Comparison of ENCODE assay signal across 22 mouse cellular contexts in the genomic region with DNA sequence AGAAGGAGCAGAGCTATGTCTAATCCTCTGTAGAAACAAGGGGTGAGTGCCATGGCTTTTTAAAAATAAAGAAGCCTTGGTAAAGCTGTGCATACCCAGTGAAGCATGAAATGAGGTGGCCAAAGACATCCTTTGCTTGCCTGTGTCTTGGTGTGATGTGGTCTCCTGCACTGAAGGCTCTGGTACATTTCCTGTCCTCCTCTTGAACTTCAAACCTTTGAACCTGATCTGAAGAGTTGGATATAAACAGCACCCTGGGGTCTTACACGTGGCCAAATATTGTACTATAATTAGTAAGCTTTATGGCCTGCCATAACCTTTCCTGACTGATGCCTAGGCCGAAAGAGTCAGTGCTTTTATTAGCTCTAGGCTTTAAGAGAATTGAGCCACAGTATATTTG.
A peak's percentile ranks its signal among the peaks of the same experiment; 100 is the strongest.
DNase-seq lines count a peak whose midpoint lies in the region; ATAC-seq and TF ChIP-seq lines count a peak whose summit lies in the region.
"Had no signal": no experiment of that assay in that cellular context is flagged by ENCODE, and none has a peak within 500 bp of the region (broad histone marks: within the 10 kb centered on the region; RNA-seq: fewer than 3 reads in every experiment).

No protein-coding gene starts in this region.

- no peaks in the 10 kb centered on the region for H3K27me3 ChIP-seq in hindbrain, embryonic 12.5 days
- no peaks in the 10 kb centered on the region for H3K27me3 ChIP-seq in hindbrain, embryonic 10.5 days (ENCODE audit: insufficient read depth, poor library complexity, severe bottlenecking)
- H3K27me3 ChIP-seq in kidney, postnatal 0 days (ENCODE audit: insufficient read depth, low read length), result no peaks in the 10 kb centered on the region
- H3K27me3 ChIP-seq in intestine, embryonic 14.5 days (replicated peaks; ENCODE audit: control insufficient read depth, insufficient read depth, low read length), result no peaks in the 10 kb centered on the region
- no peaks in the 10 kb centered on the region for H3K27me3 ChIP-seq in neural tube, embryonic 12.5 days (replicated peaks)
- H3K27me3 ChIP-seq in liver, embryonic 11.5 days (replicated peaks; ENCODE audit: control insufficient read depth, insufficient read depth, low read length), result no peaks in the 10 kb centered on the region
- H3K27me3 ChIP-seq: heart, embryonic 12.5 days; limb, embryonic 13.5 days; liver, embryonic 15.5 days; midbrain, embryonic 15.5 days had no signal

- no peaks in the 10 kb centered on the region for H3K36me3 ChIP-seq in hindbrain, embryonic 12.5 days
- no peaks in the 10 kb centered on the region for H3K36me3 ChIP-seq in hindbrain, embryonic 10.5 days
- H3K36me3 ChIP-seq in kidney, postnatal 0 days (ENCODE audit: insufficient read depth, low read length), result no peaks in the 10 kb centered on the region
- no peaks in the 10 kb centered on the region for H3K36me3 ChIP-seq in intestine, embryonic 14.5 days (ENCODE audit: control insufficient read depth, insufficient read depth, low read length)
- H3K36me3 ChIP-seq in neural tube, embryonic 12.5 days, result no peaks in the 10 kb centered on the region
- H3K36me3 ChIP-seq in liver, embryonic 11.5 days (ENCODE audit: control insufficient read depth, insufficient read depth, low read length), result no peaks in the 10 kb centered on the region
- H3K36me3 ChIP-seq: heart, embryonic 12.5 days; limb, embryonic 13.5 days; liver, embryonic 15.5 days; midbrain, embryonic 15.5 days had no signal

- H3K4me2 ChIP-seq in hindbrain, embryonic 12.5 days (replicated peaks), result no peak overlapping the region
- no peak overlapping the region for H3K4me2 ChIP-seq in kidney, postnatal 0 days (ENCODE audit: low read length)
- H3K4me2 ChIP-seq in intestine, embryonic 14.5 days (ENCODE audit: low read length), result no peak overlapping the region
- no peak overlapping the region for H3K4me2 ChIP-seq in neural tube, embryonic 12.5 days (replicated peaks)
- H3K4me2 ChIP-seq in liver, embryonic 11.5 days, result no peak overlapping the region
- H3K4me2 ChIP-seq: heart, embryonic 12.5 days; limb, embryonic 13.5 days; liver, embryonic 15.5 days; midbrain, embryonic 15.5 days had no signal

- WGBS in hindbrain, embryonic 12.5 days, result 60% methylated on average over 2 of the region's 2 CpGs
- 56% methylated on average over 2 of the region's 2 CpGs for WGBS in hindbrain, embryonic 10.5 days
- 4% methylated on average over 2 of the region's 2 CpGs for WGBS in kidney, postnatal 0 days
- WGBS in intestine, embryonic 14.5 days, result 12% methylated on average over 2 of the region's 2 CpGs
- WGBS in neural tube, embryonic 12.5 days, result 22% methylated on average over 2 of the region's 2 CpGs
- WGBS in liver, embryonic 11.5 days, result 63% methylated on average over 2 of the region's 2 CpGs

- H3K4me1 ChIP-seq in hindbrain, embryonic 12.5 days, result peaks cover 9% of the 10 kb centered on the region
- peaks cover 13% of the 10 kb centered on the region for H3K4me1 ChIP-seq in hindbrain, embryonic 10.5 days (replicated peaks)
- H3K4me1 ChIP-seq in kidney, postnatal 0 days (replicated peaks; ENCODE audit: insufficient read depth, low read length), result peaks cover 13% of the 10 kb centered on the region
- 0 out of 2 replicates have a peak, but pooled peaks cover 2% of the 10 kb centered on the region for H3K4me1 ChIP-seq in intestine, embryonic 14.5 days (replicated peaks; ENCODE audit: control insufficient read depth, insufficient read depth, low read length)
- H3K4me1 ChIP-seq in neural tube, embryonic 12.5 days, result peaks cover 16% of the 10 kb centered on the region
- no peaks in the 10 kb centered on the region for H3K4me1 ChIP-seq in liver, embryonic 11.5 days (replicated peaks; ENCODE audit: control insufficient read depth, insufficient read depth, low read length)
- H3K4me1 ChIP-seq: liver, embryonic 15.5 days; midbrain, embryonic 15.5 days had no signal

- ATAC-seq in hindbrain, embryonic 12.5 days (ENCODE audit: low FRiP score), result no peak
- 0 out of 2 replicates have a peak, but pooled peaks have one; percentile 21 for ATAC-seq in kidney, postnatal 0 days (replicated peaks; ENCODE audit: low FRiP score, low read depth)
- ATAC-seq in intestine, embryonic 14.5 days (replicated peaks; ENCODE audit: low FRiP score, low TSS enrichment, low read depth), result peak; percentile 66; the same call in 1 of the 2 replicates
- ATAC-seq in neural tube, embryonic 12.5 days (ENCODE audit: low FRiP score, low read depth), result peak; percentile 10; the same call in 1 of the 2 replicates
- no peak for ATAC-seq in frontal cortex, adult (ENCODE audit: low TSS enrichment)
- ATAC-seq in liver, embryonic 11.5 days (replicated peaks; ENCODE audit: low FRiP score), result no peak
- ATAC-seq: forebrain, embryonic 16.5 days; hindbrain, embryonic 16.5 days; midbrain, embryonic 15.5 days had no signal

- DNase-seq in hindbrain, embryonic 10.5 days (ENCODE audit: low spot score), result no peak
- DNase-seq in kidney, postnatal 0 days (ENCODE audit: low spot score), result peak; percentile 49
- no peak for DNase-seq in kidney, postnatal 10 days
- no peak for DNase-seq in intestine, embryonic 14.5 days (ENCODE audit: low spot score)
- no peak for DNase-seq in liver, embryonic 11.5 days (ENCODE audit: low spot score)
- DNase-seq: adrenal gland, adult 8-10 months; B cell, adult 2 months; cerebellum, adult 8-10 months; heart, adult 11 months; heart, postnatal 14 days; right cerebral cortex, adult 18-20 months; thymus, postnatal 36 days had no signal

- no peak for TF ChIP-seq CTCF in kidney, postnatal 0 days (IDR thresholded peaks at IDR 0.05; ENCODE audit: low read depth)

- H3K9me3 ChIP-seq in hindbrain, embryonic 12.5 days (replicated peaks), result no peaks in the 10 kb centered on the region
- H3K9me3 ChIP-seq in hindbrain, embryonic 10.5 days, result no peaks in the 10 kb centered on the region
- no peaks in the 10 kb centered on the region for H3K9me3 ChIP-seq in kidney, postnatal 0 days (replicated peaks; ENCODE audit: low read length)
- H3K9me3 ChIP-seq in intestine, embryonic 14.5 days (ENCODE audit: control insufficient read depth, low read length), result no peaks in the 10 kb centered on the region
- no peaks in the 10 kb centered on the region for H3K9me3 ChIP-seq in neural tube, embryonic 12.5 days
- H3K9me3 ChIP-seq in liver, embryonic 11.5 days (ENCODE audit: control insufficient read depth, low read length), result no peaks in the 10 kb centered on the region
- H3K9me3 ChIP-seq: heart, embryonic 12.5 days; limb, embryonic 13.5 days; liver, embryonic 15.5 days; midbrain, embryonic 15.5 days had no signal

- H3K4me3 ChIP-seq in hindbrain, embryonic 12.5 days, result no peak overlapping the region
- no peak overlapping the region for H3K4me3 ChIP-seq in hindbrain, embryonic 10.5 days
- no peak overlapping the region for H3K4me3 ChIP-seq in kidney, postnatal 0 days (replicated peaks; ENCODE audit: low read depth, low read length)
- no peak overlapping the region for H3K4me3 ChIP-seq in intestine, embryonic 14.5 days (ENCODE audit: low read depth, low read length)
- no peak overlapping the region for H3K4me3 ChIP-seq in neural tube, embryonic 12.5 days
- H3K4me3 ChIP-seq in liver, embryonic 11.5 days (ENCODE audit: low read depth, low read length), result no peak overlapping the region
- H3K4me3 ChIP-seq: heart, embryonic 12.5 days; limb, embryonic 13.5 days; liver, embryonic 15.5 days; midbrain, embryonic 15.5 days; myocyte had no signal

- no peak overlapping the region for H3K9ac ChIP-seq in hindbrain, embryonic 12.5 days
- no peak overlapping the region for H3K9ac ChIP-seq in kidney, postnatal 0 days (ENCODE audit: low read depth, low read length)
- H3K9ac ChIP-seq in intestine, embryonic 14.5 days (ENCODE audit: low read length), result no peak overlapping the region
- no peak overlapping the region for H3K9ac ChIP-seq in neural tube, embryonic 12.5 days
- no peak overlapping the region for H3K9ac ChIP-seq in liver, embryonic 11.5 days (ENCODE audit: low read depth, low read length)
- H3K9ac ChIP-seq: heart, embryonic 12.5 days; limb, embryonic 13.5 days; liver, embryonic 15.5 days; midbrain, embryonic 15.5 days had no signal

- 0 out of 2 replicates have a peak overlapping the region, but pooled peaks have one; percentile 17 for H3K27ac ChIP-seq in hindbrain, embryonic 12.5 days
- H3K27ac ChIP-seq in hindbrain, embryonic 10.5 days, result no peak overlapping the region
- no peak overlapping the region for H3K27ac ChIP-seq in kidney, postnatal 0 days
- no peak overlapping the region for H3K27ac ChIP-seq in intestine, embryonic 14.5 days (ENCODE audit: low read depth)
- no peak overlapping the region for H3K27ac ChIP-seq in neural tube, embryonic 12.5 days
- H3K27ac ChIP-seq in liver, embryonic 11.5 days (ENCODE audit: low read depth, low read length), result no peak overlapping the region
- H3K27ac ChIP-seq: limb, embryonic 13.5 days; liver, embryonic 15.5 days; midbrain, embryonic 15.5 days had no signal

Comparison
In these comparisons a context has a peak if more than half of its experiments do, and no peak if none do; other contexts are left out.
1. ATAC-seq: peak in kidney, postnatal 0 days (single experiment), intestine, embryonic 14.5 days (single experiment) and neural tube, embryonic 12.5 days (single experiment); none in hindbrain, embryonic 12.5 days (single experiment), frontal cortex, adult (single experiment) and liver, embryonic 11.5 days (single experiment).